Mouse (Mus musculus): ENCODE results near the gene P2ry6.

DNA sequence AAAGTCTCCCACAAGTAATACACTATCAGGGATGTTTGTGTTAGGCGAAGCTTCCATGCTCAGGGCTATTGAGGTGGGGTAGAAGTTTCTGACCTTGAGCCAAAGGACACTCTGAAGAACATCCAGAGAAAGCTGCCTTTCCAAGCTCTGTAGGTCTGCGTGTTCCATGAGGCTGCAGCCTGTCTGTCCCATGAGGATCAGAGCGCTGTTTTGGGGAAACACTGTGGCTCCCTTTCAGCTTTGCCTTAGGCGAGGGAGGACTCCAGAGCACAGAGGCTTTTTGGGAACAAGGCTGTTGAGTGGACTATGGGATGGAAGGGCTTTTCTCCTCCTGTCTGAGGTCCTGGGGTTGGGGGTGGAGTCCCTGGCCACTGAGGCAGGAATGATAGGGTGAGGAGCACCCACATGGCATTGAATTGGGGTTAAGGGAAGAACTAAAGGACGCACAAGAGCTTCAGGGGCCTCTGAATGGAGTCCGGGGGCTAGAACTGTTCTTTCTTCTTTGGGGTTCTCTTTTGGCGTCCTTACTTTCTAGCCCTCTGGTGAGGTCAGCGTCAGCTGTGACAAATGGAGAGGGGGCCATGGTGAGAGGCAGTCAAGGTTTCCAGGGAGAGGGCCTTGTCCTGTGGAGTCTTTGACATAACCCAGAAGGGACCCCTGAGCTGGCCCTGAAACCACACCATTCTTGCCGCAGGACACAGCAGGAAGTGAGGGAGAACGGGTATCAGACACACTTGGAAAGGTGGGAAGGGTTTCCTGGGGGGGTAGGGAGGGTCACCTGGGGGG, 5.4 kb downstream of the P2ry6 start:
- no peak for TF ChIP-seq POLR2A (IDR thresholded peaks at IDR 0.05; ENCODE audit: low read depth, low read length)
- no peak for TF ChIP-seq CTCF (IDR thresholded peaks at IDR 0.05; ENCODE audit: extremely low read depth, insufficient read length, insufficient replicate concordance, low read depth, low read length)

Measured in small intestine, adult 2 months (tissue).